Mouse (Mus musculus) small intestine, adult 2 months (tissue): ENCODE measurements around the gene Hrh2. TPM values are rescaled to one million over a fixed set of nuclear protein-coding genes. Genes with fewer than 3 reads are reported as not detected.

Experiments
- H3K27ac ChIP-seq: fragments of 200-500 bp; 2 replicates; pipeline ENCODE4 v1.5.1; 2012; ENCODE audit warnings: low read depth, low read length, control low read depth, inconsistent platforms; ENCODE audit not compliant: insufficient read depth
- H3K27me3 ChIP-seq: fragments of 200-500 bp; 2 replicates; pipeline ENCODE4 v1.6.1; 2012; ENCODE audit warnings: mild to moderate bottlenecking, moderate library complexity, low read length, inconsistent platforms; ENCODE audit not compliant: control insufficient read depth, insufficient read depth
- H3K36me3 ChIP-seq: fragments of 200-500 bp; 2 replicates; pipeline ENCODE4 v1.6.1; 2012; ENCODE audit warnings: mild to moderate bottlenecking, low read length, control low read depth, inconsistent platforms; ENCODE audit not compliant: control insufficient read depth, insufficient read depth
- H3K4me1 ChIP-seq: fragments of 200-500 bp; 2 replicates; pipeline ENCODE4 v1.6.1; 2012; ENCODE audit warnings: low read length, inconsistent platforms, mixed read lengths; ENCODE audit not compliant: control insufficient read depth, insufficient read depth, insufficient read length
- H3K4me3 ChIP-seq: fragments of 200-500 bp; 2 replicates; pipeline ENCODE4 v1.5.1; 2012; ENCODE audit warnings: low read depth, mild to moderate bottlenecking, control low read depth, inconsistent platforms, low read length, moderate library complexity
- CTCF ChIP-seq: fragments of 200-500 bp; IDR thresholded peaks from 2 replicates; pipeline ENCODE4 v1.5.1; 2012; ENCODE audit warnings: low read depth, mild to moderate bottlenecking, control low read depth, inconsistent platforms, low read length, moderate library complexity, mixed read lengths; ENCODE audit not compliant: insufficient replicate concordance, insufficient read length; ENCODE audit errors: extremely low read depth
- POLR2A ChIP-seq: fragments of 200-500 bp; IDR thresholded peaks from 2 replicates; pipeline ENCODE4 v1.6.1; 2012; ENCODE audit warnings: low read depth, mild to moderate bottlenecking, control low read depth, inconsistent platforms, low read length, moderate library complexity
- WGBS: fragments of 180-500 bp; shearing (Covaris S2); methylation state at CpG from one replicate; pipeline ENCODE4 v1.1.7; 2018; 5-methylcytosine and 5-hydroxymethylcytosine counted together
- polyA plus RNA-seq: library from polyadenylated mRNA; depleted of rRNA; stranded (reverse); fragments of >200 nt; gene quantifications from 2 replicates; pipeline ENCODE4 v1.2.3, GENCODE M21; 2012

The Hrh2 gene
- polyA plus RNA-seq, 1 experiment: 0.70 TPM

DNA sequence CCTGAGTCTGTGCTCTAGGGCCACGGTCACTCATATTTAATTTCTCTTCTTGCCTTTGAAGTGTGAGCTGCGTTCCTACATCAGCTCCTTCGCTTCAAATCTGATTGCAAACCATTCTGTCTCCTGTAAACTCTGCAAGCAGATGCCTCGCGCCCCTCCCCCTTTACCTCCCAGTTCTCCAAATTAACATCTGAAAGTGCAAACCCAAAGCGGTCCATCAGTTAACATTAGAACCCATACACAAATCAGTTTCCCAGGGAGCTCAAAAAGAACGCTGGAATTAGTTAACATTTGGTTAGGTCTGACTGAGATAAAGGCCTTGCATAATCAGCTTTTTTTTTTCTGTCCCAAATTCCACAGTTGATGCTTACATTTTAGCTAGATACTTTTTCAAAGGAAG lies 32.7 kb upstream of the Hrh2 start:
- TF ChIP-seq CTCF (no peak), POLR2A (no peak)
- H3K27ac ChIP-seq: no peak overlapping the region
- H3K36me3 ChIP-seq: no peaks in the 10 kb centered on the region
- H3K4me3 ChIP-seq: no peak overlapping the region
- H3K27me3 ChIP-seq: no peaks in the 10 kb centered on the region
- WGBS: 26% methylated on average over 7 of the region's 7 CpGs
- H3K4me1 ChIP-seq: no peaks in the 10 kb centered on the region

DNA sequence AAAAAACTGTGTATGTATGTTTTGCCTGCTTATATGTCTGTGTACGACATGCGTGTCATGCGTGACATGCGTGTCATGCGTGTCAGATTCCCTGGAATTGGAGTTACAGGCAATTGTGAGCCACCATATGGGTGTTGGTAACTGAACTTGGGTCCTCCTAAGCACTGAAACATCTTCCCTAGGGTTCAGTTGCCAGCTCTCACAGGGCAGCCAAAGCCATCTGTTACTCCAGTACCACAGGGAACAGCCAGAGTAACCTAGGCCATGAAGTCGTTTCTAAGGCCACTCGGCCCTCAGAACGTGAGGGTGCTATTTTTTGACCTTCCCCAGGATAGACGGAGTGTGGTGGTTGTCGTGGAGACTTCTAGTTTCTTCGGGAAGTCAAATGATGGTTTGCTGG lies 32.2 kb upstream of the Hrh2 start:
- Histone ChIP-seq H3K27ac (no peak overlapping the region), H3K27me3 (no peaks in the 10 kb centered on the region), H3K4me1 (no peaks in the 10 kb centered on the region), H3K36me3 (no peaks in the 10 kb centered on the region), H3K4me3 (no peak overlapping the region)
- WGBS: 74% methylated on average over 11 of the region's 11 CpGs
- TF ChIP-seq POLR2A: no peak
- no peak for TF ChIP-seq CTCF

DNA sequence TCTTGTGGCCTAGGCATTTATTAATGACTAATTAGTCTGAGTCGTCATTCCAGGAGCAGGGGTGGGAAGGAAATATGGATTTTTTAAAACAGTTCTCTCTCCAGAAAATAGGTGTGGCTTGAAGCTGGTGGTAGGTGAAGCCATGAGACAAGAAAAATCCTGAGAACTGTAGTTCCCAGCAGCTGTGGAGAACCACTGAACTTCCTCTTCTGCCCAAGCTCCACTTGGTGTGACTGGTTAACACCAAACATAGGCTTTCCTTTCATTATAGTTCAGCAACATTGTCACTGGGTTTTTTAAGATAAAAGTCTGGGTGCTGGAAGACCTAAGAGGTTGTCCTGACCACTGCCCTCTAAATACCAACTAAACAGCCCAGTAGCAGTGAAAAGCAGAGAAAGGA lies 31.4 kb upstream of the Hrh2 start:
- Histone ChIP-seq H3K27me3 (no peaks in the 10 kb centered on the region), H3K27ac (no peak overlapping the region), H3K4me3 (no peak overlapping the region), H3K36me3 (no peaks in the 10 kb centered on the region), H3K4me1 (no peaks in the 10 kb centered on the region)
- TF ChIP-seq POLR2A (no peak), CTCF (no peak)
- 12% methylated on average over 1 of the region's 1 CpGs for WGBS

DNA sequence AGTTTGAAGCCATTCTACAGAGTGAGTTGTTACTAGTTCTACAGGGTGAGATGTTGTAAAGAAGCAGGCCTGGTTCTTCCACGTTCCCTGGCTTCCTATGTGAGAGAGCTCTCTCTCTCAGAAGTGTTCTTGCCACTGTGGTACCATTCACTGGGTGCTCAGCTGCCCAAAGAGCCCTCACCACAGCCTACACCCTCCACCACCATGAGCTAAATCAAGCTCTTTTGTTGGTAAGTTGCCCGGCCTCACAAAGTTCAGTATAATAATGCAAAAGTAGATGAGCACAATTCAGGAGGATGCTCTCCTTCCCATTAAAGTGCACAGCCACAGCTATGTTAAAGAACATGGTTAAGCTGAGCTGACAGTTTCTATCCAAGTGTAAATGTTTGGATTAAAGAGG lies 30.4 kb upstream of the Hrh2 start:
- Histone ChIP-seq H3K27ac (no peak overlapping the region), H3K4me3 (no peak overlapping the region), H3K36me3 (no peaks in the 10 kb centered on the region), H3K27me3 (no peaks in the 10 kb centered on the region), H3K4me1 (no peaks in the 10 kb centered on the region)
- TF ChIP-seq POLR2A: no peak
- no peak for TF ChIP-seq CTCF
- WGBS: 75% methylated on average over 2 of the region's 2 CpGs

DNA sequence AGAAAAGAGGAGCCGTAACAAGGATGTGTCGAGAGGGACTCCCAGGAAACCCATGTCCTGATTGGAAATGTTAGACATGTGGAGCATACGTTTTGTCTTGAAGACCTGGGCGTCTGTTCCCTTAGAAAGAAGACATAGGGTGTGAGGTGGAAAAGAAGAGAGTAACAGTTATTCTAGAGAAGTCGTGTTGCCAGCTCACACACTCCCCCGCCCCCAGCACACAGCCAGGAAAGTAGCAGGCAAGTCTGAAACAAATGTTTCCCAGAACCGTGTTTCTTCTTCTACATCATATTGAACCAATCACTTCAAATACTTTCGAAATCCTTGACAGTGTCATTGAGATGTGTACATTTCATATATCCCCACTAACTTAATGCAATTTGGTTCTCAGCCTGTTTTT lies 28.6 kb upstream of the Hrh2 start:
- 77% methylated on average over 8 of the region's 8 CpGs for WGBS
- no peak overlapping the region for H3K4me3 ChIP-seq
- no peaks in the 10 kb centered on the region for H3K4me1 ChIP-seq
- TF ChIP-seq CTCF: no peak
- no peak for TF ChIP-seq POLR2A
- H3K36me3 ChIP-seq: no peaks in the 10 kb centered on the region
- no peak overlapping the region for H3K27ac ChIP-seq
- no peaks in the 10 kb centered on the region for H3K27me3 ChIP-seq

DNA sequence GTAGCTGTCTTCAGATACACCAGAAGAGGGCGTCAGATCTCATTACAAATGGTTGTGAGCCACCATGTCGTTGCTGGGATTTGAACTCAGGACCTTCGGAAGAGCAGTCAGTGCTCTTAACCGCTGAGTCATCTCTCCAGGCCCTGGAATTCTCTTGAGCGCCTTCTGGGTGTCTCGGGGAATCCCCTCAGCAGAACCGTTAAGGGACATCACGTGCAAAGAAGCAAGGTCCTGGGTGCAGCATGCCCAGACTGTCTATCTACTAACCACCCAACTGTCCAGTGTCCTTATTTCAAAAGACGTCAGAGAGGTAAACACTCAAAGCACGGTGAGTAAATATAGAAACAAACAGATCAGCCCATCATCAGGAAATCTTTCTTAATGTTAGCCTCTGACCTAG lies 27.5 kb upstream of the Hrh2 start:
- TF ChIP-seq POLR2A: no peak
- TF ChIP-seq CTCF: no peak
- 69% methylated on average over 10 of the region's 10 CpGs for WGBS
- Histone ChIP-seq H3K27ac (no peak overlapping the region), H3K4me1 (no peaks in the 10 kb centered on the region), H3K4me3 (no peak overlapping the region), H3K36me3 (no peaks in the 10 kb centered on the region), H3K27me3 (no peaks in the 10 kb centered on the region)

DNA sequence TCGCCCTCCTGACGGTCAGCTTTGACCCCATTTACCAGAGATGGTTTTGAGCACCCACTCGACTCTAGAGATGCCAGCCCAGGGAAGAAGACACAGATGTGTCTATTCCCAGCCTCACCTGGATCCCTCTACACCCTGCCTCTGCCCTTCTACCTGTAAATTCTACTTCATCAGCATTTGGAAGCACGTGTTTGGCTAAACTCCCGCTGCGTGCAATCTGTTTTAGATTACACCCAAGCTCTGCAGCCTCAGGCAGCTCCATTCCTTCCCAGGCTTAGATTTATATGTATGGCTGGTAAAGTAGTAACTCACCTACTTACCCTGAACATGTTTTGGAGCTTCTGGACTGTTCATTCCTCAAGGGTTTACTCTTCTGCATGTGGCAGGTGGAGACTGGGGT lies 26.9 kb upstream of the Hrh2 start:
- 67% methylated on average over 6 of the region's 6 CpGs for WGBS
- no peaks in the 10 kb centered on the region for H3K4me1 ChIP-seq

DNA sequence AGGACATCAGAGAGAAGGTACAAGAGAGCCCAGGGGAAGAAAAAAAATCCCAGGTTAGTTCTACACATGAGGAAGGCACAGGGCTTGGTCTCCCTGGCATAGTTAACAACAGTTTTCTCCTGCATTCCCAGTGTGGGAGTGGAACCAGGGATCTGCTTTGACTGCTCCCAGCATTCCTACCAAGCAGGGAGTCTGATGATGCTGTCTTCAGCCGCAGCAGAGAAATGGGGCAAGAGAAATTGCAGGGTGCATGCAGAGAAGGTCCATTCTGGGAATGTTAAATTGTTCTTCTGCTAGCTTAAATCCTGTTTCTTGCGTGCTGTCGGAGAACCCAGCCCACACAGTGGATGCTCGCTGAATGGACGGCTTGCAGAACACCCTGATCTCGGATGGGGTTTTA lies 26.2 kb upstream of the Hrh2 start:
- H3K27ac ChIP-seq: no peak overlapping the region
- 82% methylated on average over 6 of the region's 6 CpGs for WGBS
- TF ChIP-seq CTCF (no peak), POLR2A (no peak)

More for the DNA sequence above, 26.9 kb upstream of the Hrh2 start:
- Histone ChIP-seq H3K27ac (no peak overlapping the region), H3K27me3 (no peaks in the 10 kb centered on the region), H3K36me3 (no peaks in the 10 kb centered on the region), H3K4me3 (no peak overlapping the region)
- TF ChIP-seq CTCF (no peak), POLR2A (no peak)

More for the DNA sequence above, 26.2 kb upstream of the Hrh2 start:
- Histone ChIP-seq H3K4me3 (no peak overlapping the region), H3K27me3 (0 out of 2 replicates have a peak, but pooled peaks cover 2% of the 10 kb centered on the region), H3K4me1 (no peaks in the 10 kb centered on the region), H3K36me3 (no peaks in the 10 kb centered on the region)
